Mouse (Mus musculus): ENCODE results near the gene Gm49711. TPM values are rescaled to one million over a fixed set of nuclear protein-coding genes. Genes with fewer than 3 reads are reported as not detected.
"Not testable (repeated sequence)": the region's sequence is repeated elsewhere in the genome, so short reads cannot be mapped to it uniquely, and the experiment has no call there.

Gene Gm49711
- polyA plus RNA-seq, 1 experiment from 2014 or later = 0.11 TPM

DNA sequence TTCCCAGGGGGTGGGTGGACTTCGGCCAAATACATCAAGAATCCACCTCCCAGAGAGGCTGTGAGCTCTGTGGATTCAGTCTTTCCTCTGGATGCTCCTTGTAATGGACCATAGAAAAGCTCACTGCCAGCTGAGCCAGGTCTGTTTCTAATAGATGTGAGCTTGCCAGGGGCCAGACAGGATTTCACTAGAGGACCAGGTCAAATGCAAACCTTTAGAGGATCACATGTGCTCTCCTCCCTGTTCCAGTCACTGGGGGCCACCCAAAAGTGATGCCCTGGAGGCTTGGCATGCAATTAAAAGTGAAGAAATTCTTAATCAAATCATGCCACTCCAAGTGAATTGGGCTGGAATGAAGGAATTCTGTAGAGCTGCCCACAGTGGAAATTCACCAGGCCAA, 117.9 kb downstream of the Gm49711 start:
- Histone ChIP-seq H3K4me3 (no peak overlapping the region), H3K27ac (replicated peaks) (no peak overlapping the region), H3K27me3 (ENCODE audit: low read depth, poor library complexity, severe bottlenecking) (no peaks in the 10 kb centered on the region), H3K4me1 (no peaks in the 10 kb centered on the region; the same call in 1 of the 2 replicates), H3K9me3 (replicated peaks) (no peaks in the 10 kb centered on the region), H3K36me3 (no peaks in the 10 kb centered on the region)
- DNase-seq (ENCODE audit: low spot score) = no peak
- 73% methylated on average over 1 of the region's 1 CpGs for WGBS

DNA sequence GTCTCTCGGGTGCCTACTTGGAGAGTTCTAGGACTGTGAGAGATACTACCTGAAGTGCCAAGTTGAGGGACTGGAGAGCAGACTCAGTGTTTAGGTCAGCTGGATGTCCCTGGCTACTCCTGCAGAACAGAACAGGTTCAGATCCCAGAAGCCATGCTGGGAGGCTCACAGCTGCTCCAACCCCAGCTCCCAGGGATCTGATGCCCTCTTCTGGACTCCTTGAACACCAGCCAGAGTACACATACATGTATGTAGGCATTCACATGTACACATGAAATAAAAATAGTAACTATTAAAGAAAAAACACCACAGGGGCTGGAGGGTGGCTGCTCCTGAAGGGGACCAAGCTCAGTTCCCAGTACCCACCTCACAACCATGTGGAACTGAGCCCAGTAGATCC, 119.6 kb downstream of the Gm49711 start:
- WGBS = 94% methylated on average over 1 of the region's 1 CpGs
- Histone ChIP-seq H3K36me3 (no peaks in the 10 kb centered on the region), H3K4me3 (no peak overlapping the region), H3K9me3 (replicated peaks) (no peaks in the 10 kb centered on the region), H3K4me1 (no peaks in the 10 kb centered on the region; the same call in 1 of the 2 replicates), H3K27me3 (ENCODE audit: low read depth, poor library complexity, severe bottlenecking) (no peaks in the 10 kb centered on the region), H3K27ac (replicated peaks) (no peak overlapping the region)
- DNase-seq (ENCODE audit: low spot score) = peak; percentile 22

DNA sequence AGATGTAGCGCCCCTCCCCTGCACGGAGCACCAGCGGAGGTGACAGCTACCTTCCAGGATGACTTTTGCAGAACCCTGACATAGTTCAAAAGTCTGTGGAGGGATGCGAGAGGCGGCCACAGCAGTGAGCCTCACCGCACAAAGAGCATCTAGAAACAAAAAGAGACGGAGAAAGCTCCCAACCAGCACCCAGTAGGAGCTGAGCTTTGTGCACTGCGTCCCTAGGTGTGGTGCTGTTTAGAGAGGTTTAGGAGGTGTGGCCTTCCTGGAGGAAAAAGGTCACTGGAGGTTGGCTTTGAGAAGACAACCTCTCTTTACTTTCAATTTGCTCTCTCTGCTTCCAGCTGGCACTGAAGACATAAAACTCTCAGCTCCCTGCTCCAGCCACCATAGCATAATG, 121.2 kb downstream of the Gm49711 start:
- no peaks in the 10 kb centered on the region for H3K9me3 ChIP-seq (replicated peaks)
- H3K4me3 ChIP-seq = no peak overlapping the region
- no peak overlapping the region for H3K27ac ChIP-seq (replicated peaks)
- no peaks in the 10 kb centered on the region for H3K36me3 ChIP-seq
- DNase-seq (ENCODE audit: low spot score) = no peak
- no peaks in the 10 kb centered on the region; the same call in 1 of the 2 replicates for H3K4me1 ChIP-seq
- H3K27me3 ChIP-seq (ENCODE audit: low read depth, poor library complexity, severe bottlenecking) = no peaks in the 10 kb centered on the region
- WGBS = 71% methylated on average over 8 of the region's 8 CpGs

DNA sequence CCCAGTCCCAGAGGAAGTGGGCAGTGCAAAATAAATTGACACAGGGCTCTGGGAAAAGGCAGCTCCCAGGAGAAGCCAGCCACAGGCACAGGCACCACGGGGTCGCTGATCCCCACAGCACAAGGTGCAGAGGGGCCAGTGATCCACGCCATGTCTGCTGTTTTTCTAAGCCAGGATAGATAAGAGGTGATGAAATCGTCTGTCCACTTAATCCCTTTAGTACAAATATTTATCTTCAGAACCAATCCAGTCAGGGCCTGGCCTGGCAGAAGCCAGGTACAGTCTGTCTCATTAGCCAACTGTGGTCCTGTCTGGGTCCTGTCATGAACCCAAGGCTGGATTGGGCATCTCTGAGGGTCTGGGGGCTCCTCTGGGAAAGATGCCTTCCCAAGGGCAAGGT, 125.4 kb downstream of the Gm49711 start:
- 61% methylated on average over 4 of the region's 4 CpGs for WGBS

DNA sequence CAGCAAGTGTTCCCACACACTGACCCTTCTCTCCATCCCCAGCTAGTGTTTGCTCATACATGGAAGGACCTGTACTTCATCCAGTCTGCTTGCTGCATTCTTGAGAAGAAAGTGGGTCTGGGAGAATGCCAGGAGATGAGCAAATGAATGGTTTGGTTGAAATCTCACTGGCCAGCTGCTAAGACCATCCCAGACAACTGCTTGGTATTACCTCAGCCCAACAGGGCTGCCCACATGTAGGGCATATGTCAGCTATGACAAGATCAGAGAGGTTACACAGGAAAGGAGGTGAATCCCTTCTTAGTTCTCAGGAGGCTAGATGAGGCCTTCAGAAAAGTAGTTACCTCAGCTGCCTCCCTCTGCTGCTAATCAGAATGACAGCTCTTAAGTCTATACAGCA, 132.5 kb downstream of the Gm49711 start:
- Histone ChIP-seq H3K4me1 (no peaks in the 10 kb centered on the region), H3K4me3 (no peak overlapping the region), H3K36me3 (no peaks in the 10 kb centered on the region), H3K27me3 (ENCODE audit: low read depth, poor library complexity, severe bottlenecking) (no peaks in the 10 kb centered on the region), H3K27ac (replicated peaks) (no peak overlapping the region), H3K9me3 (replicated peaks) (no peaks in the 10 kb centered on the region; the same call in 1 of the 2 replicates)
- DNase-seq (ENCODE audit: low spot score) = no peak

More for the DNA sequence above, 125.4 kb downstream of the Gm49711 start:
- no peak for DNase-seq (ENCODE audit: low spot score)
- no peaks in the 10 kb centered on the region for H3K9me3 ChIP-seq (replicated peaks)
- H3K4me3 ChIP-seq = no peak overlapping the region
- no peaks in the 10 kb centered on the region for H3K36me3 ChIP-seq
- peak overlapping the region; percentile 23; the same call in 1 of the 2 replicates for H3K27ac ChIP-seq (replicated peaks)
- no peaks in the 10 kb centered on the region for H3K4me1 ChIP-seq
- no peaks in the 10 kb centered on the region for H3K27me3 ChIP-seq (ENCODE audit: low read depth, poor library complexity, severe bottlenecking)

DNA sequence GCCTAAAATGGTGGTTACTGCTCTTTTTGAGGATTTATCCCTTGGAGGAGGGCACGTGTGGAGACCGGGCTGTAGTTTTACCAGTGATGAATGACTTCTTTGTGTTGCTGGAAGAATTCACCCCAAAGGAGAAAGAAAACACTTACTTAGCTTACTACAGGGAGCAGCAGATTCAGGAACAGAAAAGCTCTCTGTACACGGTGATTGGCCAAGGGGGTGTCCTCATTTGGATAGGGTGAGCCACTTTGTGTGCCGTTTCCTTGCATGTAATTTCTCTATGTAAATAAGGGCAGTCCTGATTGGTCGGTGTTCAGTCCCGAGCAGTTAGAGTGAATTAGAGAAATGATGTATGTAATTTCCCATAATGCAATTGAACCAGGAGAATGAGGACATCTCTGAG, 137.0 kb downstream of the Gm49711 start:
- H3K36me3 ChIP-seq = no peaks in the 10 kb centered on the region
- H3K27ac ChIP-seq (replicated peaks) = no peak overlapping the region
- no peaks in the 10 kb centered on the region; the same call in 1 of the 2 replicates for H3K9me3 ChIP-seq (replicated peaks)
- 83% methylated on average over 6 of the region's 6 CpGs for WGBS
- H3K4me1 ChIP-seq = peaks cover 5% of the 10 kb centered on the region; the same call in 1 of the 2 replicates
- no peak overlapping the region for H3K4me3 ChIP-seq
- H3K27me3 ChIP-seq (ENCODE audit: low read depth, poor library complexity, severe bottlenecking) = no peaks in the 10 kb centered on the region
- no peak for DNase-seq (ENCODE audit: low spot score)

DNA sequence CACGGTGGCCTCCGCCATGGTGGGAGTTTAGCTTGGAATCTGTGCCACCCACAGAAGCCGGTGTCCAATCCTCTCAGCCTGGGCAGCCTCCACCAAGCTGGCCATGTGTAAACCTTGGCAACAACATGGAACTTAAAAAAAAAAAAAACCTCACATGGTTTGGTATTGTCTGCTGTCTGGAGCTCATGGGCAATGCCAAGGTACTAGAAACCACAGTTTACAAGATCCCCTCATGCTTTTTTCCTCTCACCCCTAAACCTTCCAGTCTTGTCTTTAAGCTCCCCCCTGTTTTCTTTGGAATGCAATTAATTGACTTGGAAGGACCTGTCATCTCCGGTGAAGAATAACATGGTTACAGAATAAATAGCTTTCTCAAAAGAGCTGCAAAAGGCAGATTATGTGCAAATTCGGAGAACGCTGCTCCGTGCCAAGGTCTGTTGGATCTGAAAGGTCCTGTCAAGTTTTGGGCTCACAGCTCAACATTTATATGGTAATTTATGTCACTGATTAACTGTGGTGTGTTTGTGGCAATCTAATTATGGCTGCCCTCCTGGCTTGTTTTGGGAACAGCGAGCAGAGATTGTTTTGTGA, 138.7 kb downstream of the Gm49711 start:
- peaks cover 10% of the 10 kb centered on the region for H3K4me1 ChIP-seq
- H3K4me3 ChIP-seq = no peak overlapping the region
- H3K27ac ChIP-seq (replicated peaks) = no peak overlapping the region
- H3K27me3 ChIP-seq (ENCODE audit: low read depth, poor library complexity, severe bottlenecking) = no peaks in the 10 kb centered on the region
- H3K9me3 ChIP-seq (replicated peaks) = no peaks in the 10 kb centered on the region; the same call in 1 of the 2 replicates
- H3K36me3 ChIP-seq = no peaks in the 10 kb centered on the region
- 87% methylated on average over 8 of the region's 8 CpGs for WGBS
- DNase-seq (ENCODE audit: low spot score) = no peak

DNA sequence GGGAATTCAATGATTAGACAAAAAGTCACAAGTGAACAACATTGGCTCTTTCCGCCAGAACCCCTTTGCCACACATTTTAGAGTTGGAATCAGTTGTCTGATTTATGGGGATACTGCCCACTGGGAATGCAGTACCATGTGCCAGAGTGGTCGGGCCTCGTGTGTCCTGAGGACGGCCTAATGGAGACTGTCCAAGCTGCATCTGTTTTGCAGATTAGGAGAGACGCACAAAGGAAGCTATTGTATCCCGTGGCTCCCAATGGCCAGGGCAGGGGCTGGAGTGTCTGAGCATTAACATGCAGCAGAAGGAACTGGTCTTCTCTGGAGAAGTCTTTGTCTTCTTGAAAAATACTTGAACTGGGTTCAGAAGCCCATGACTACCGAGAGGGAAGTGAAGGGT, 142.5 kb downstream of the Gm49711 start:
- WGBS = 66% methylated on average over 7 of the region's 7 CpGs
- H3K27me3 ChIP-seq (ENCODE audit: low read depth, poor library complexity, severe bottlenecking) = no peaks in the 10 kb centered on the region
- H3K4me1 ChIP-seq = peaks cover 10% of the 10 kb centered on the region
- no peaks in the 10 kb centered on the region for H3K36me3 ChIP-seq
- no peaks in the 10 kb centered on the region for H3K9me3 ChIP-seq (replicated peaks)
- peak overlapping the region; percentile 61 for H3K27ac ChIP-seq (replicated peaks)
- no peak overlapping the region for H3K4me3 ChIP-seq
- no peak for DNase-seq (ENCODE audit: low spot score)

DNA sequence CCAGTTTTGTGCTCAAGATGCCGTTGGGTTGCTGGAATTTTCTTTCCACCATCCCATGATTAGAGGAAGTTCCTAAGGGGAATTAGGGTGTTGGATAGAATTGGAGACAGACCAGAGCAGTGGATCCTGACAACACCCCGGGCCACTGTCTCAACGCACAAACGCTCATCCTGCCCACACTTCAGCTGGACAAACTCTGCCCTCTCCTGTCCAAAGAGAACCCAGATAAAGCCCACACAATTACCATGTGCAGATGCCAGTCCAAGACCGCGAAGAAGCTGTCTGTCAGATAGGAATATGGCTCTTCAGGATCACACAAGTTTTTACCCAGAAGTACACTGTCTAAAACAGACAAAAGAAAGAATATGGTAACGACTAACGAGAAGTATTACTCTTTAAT, 145.5 kb downstream of the Gm49711 start:
- WGBS = 89% methylated on average over 8 of the region's 8 CpGs

DNA sequence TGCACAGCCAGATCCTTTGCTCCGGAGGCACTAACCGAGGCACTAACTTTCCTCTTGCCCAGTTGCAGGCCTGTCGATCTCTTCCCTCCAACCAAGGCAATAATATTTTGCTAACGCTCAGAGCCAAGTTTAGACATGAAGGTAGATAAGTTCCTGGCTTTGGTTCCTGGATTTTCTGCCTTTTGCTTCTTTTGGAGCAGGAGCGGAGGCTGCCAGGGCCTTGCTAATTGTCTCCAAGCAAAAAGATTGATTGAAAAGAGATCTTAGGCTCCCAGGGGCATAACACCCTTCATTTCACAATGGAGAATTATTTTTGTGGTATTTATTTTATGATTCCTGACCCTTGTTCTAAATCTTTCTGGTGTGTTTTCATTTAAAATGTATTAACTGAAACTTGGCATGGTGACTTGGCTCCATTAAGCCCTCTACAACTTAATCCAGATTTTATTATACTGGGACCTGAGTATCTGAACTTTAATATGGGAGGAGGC, 151.2 kb downstream of the Gm49711 start:
- no peak for DNase-seq (ENCODE audit: low spot score)
- H3K27ac ChIP-seq (replicated peaks) = no peak overlapping the region
- H3K4me1 ChIP-seq = no peaks in the 10 kb centered on the region

More for the DNA sequence above, 145.5 kb downstream of the Gm49711 start:
- DNase-seq (ENCODE audit: low spot score) = no peak
- no peaks in the 10 kb centered on the region for H3K9me3 ChIP-seq (replicated peaks)
- H3K36me3 ChIP-seq = no peaks in the 10 kb centered on the region
- no peaks in the 10 kb centered on the region for H3K27me3 ChIP-seq (ENCODE audit: low read depth, poor library complexity, severe bottlenecking)
- H3K4me1 ChIP-seq = peaks cover 5% of the 10 kb centered on the region
- no peak overlapping the region for H3K4me3 ChIP-seq
- H3K27ac ChIP-seq (replicated peaks) = no peak overlapping the region

DNA sequence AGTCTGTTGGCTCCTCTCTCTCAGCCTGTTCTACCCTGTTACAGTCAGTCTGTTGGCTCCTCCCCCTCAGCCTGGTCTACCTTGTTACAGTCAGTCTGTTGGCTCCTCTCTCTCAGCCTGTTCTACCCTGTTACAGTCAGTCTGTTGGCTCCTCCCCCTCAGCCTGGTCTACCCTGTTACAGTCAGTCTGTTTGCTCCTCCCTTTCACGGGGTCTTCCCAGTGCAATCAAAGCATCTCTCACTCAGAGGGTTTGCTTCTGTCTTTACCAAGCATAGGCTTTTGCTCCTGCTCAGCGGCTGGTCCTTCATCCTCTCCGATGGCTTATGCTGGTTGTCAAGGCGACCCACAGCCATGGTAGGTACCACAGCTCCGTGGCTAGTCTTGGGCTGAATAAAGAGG, 152.2 kb downstream of the Gm49711 start:
- DNase-seq (ENCODE audit: low spot score) = not testable (repeated sequence)
- WGBS = 74% methylated on average over 5 of the region's 5 CpGs

More for the DNA sequence above, 151.2 kb downstream of the Gm49711 start:
- Histone ChIP-seq H3K27me3 (ENCODE audit: low read depth, poor library complexity, severe bottlenecking) (no peaks in the 10 kb centered on the region), H3K36me3 (no peaks in the 10 kb centered on the region), H3K4me3 (no peak overlapping the region), H3K9me3 (replicated peaks) (no peaks in the 10 kb centered on the region)
- WGBS = 94% methylated on average over 5 of the region's 5 CpGs

DNA sequence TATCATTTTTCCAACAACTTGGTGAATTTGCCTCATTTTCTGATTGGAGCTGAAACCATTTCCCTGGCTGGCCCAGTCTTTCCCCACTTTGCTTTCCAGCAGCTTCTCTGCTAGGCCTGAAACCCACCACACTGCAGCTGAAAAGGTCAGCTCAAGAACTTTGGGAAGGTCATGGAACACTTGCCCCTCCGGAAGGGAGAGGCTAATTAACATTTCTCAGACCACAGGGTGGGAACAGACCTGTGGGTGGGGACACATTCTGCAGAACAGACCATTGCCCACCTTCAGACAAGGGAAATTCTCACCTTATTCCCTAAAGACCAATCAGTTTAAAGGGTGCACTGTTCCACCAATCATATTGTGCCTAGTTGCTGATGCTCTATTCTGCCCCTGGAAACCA, 155.8 kb downstream of the Gm49711 start:
- 47% methylated on average over 1 of the region's 1 CpGs for WGBS
- H3K36me3 ChIP-seq; H3K4me1 ChIP-seq; H3K9me3 ChIP-seq (replicated peaks); DNase-seq (ENCODE audit: low spot score); H3K27ac ChIP-seq (replicated peaks); H3K27me3 ChIP-seq (ENCODE audit: low read depth, poor library complexity, severe bottlenecking); H3K4me3 ChIP-seq: not testable (repeated sequence)

More for the DNA sequence above, 152.2 kb downstream of the Gm49711 start:
- not testable (repeated sequence) for H3K4me1 ChIP-seq; H3K36me3 ChIP-seq; H3K27me3 ChIP-seq (ENCODE audit: low read depth, poor library complexity, severe bottlenecking); H3K4me3 ChIP-seq; H3K9me3 ChIP-seq (replicated peaks); H3K27ac ChIP-seq (replicated peaks)

DNA sequence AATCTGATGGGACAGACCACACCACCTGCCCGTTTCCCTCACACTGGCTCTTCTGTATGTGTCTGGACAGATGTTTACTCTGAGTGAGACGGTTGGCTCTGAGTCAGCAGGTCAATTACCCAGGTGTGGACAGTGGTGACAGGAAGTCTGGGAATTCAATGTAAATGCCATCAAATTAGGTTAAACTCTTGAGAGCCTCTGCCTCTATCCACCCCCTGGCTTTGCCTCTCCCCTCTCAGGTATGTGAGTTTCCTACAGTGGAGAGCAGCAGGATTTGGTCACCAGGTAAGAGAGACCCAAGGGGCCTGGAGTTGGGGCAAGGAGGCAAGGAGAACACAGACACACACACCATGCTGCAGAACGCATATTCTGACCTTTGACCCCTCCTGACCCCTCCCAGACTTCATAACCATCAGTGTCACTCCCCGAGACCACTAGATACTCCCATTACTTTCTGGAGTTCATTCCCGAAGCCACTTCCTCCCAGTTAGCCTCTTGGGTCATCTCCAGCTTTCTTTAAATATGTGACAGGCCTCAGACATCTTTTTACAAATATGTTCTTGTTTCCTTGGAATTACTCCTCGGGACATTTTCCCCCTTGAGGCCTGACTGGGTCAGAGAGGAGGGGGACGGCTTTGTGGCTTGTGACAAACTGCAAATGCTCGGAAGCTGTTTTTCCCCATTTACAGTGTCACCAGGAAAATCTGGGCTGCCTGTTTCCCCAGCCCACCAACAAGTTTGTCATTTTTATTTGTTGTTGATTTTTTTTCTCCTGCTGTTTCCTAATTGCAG, 157.7 kb downstream of the Gm49711 start:
- DNase-seq (ENCODE audit: low spot score) = no peak
- H3K27me3 ChIP-seq (ENCODE audit: low read depth, poor library complexity, severe bottlenecking) = no peaks in the 10 kb centered on the region
- H3K4me3 ChIP-seq = no peak overlapping the region
- no peaks in the 10 kb centered on the region for H3K36me3 ChIP-seq
- H3K9me3 ChIP-seq (replicated peaks) = peaks cover 1% of the 10 kb centered on the region; the same call in 1 of the 2 replicates
- H3K4me1 ChIP-seq = peaks cover 3% of the 10 kb centered on the region; the same call in 1 of the 2 replicates
- H3K27ac ChIP-seq (replicated peaks) = no peak overlapping the region
- WGBS = 71% methylated on average over 8 of the region's 8 CpGs

Data from midbrain, embryonic 10.5 days (tissue).